Mouse (Mus musculus): ENCODE results near the gene Gm14743.
"Not testable (repeated sequence)": the region's sequence is repeated elsewhere in the genome, so short reads cannot be mapped to it uniquely, and the experiment has no call there.

The Gm14743 gene

DNA sequence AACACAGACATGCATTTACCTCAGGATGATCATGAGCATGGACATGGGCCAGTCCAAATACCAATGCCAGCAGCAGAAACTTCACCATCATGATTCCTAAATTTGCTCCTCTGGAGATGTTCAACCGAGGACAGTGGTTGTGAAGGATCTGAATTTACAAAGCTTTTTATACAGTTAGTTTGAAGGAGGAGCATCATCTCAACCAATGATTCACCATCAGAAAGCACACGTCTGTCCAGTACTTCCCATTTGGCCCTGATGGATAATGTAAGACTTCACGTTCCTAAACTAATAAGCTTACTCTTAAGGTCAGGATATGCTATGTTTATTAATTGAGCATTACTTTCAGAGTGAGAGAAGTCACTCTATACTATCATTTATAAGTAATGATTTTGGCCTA, at the start of gene Gm14743:
Gm14743 (minus strand) TSS at position 101 of the 400 bp plus-strand sequence.
- not testable (repeated sequence) for DNase-seq (ENCODE audit: low read depth, low spot score)

DNA sequence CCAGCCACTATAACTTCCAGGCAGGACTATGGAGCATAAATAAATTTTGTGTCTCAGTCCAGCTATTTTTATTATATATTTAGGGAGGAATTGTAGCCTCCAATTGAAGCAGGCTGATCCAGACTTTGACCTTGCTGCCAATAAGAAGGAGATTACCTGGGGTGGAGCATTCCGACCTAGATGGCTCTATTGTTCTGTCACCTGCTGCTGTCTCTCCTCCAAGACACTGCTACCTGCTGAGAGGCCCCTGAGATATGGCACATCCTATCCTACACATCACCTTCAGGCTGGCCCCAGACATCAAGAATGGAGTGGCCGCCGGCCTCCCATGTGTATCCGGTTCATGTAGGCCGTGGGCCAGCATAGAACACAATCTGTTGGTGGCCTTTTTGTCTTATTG, 42.9 kb downstream of the Gm14743 start:
- DNase-seq (ENCODE audit: low read depth, low spot score), result no peak

DNA sequence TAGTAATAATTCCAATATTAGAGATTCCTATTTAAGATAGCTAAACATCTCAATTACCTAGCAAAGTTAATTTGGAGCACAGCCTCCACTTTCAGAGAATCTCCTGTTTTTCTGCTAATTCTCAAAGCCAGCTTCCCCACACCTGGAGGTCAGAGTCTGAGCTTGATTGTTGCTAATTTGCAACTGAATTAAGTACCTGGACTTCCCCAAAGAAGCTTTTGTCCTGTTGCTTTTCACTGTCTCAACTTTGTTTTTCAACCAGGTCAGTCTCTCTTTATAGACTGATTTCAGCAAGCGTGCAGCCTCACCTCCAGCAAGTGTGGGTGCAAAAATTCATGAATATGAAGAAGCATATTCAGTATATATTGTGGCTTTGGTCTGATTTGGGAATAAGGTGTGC, 43.5 kb downstream of the Gm14743 start:
- DNase-seq (ENCODE audit: low read depth, low spot score), result not testable (repeated sequence)
